Mouse (Mus musculus) ES-E14 (cell line): ENCODE data around the gene Erf.

ENCODE experiments used
- CHD2 ChIP-seq: IDR thresholded peaks from 2 replicates; pipeline ENCODE4 v1.6.1; 2014; ENCODE audit warnings: mild to moderate bottlenecking, low read depth, low read length, inconsistent platforms
- HCFC1 ChIP-seq: IDR thresholded peaks from 2 replicates; pipeline ENCODE4 v1.6.1; 2012; ENCODE audit warnings: low read length, inconsistent platforms, borderline replicate concordance; ENCODE audit not compliant: insufficient read depth
- MAFK ChIP-seq: IDR thresholded peaks from 2 replicates; pipeline ENCODE4 v1.6.1; 2014; ENCODE audit warnings: mild to moderate bottlenecking, low read depth, low read length, inconsistent platforms; ENCODE audit not compliant: insufficient read depth
- ZNF384 ChIP-seq: IDR thresholded peaks from 2 replicates; pipeline ENCODE4 v1.6.1; 2012; ENCODE audit warnings: low read depth, low read length, inconsistent platforms

DNA sequence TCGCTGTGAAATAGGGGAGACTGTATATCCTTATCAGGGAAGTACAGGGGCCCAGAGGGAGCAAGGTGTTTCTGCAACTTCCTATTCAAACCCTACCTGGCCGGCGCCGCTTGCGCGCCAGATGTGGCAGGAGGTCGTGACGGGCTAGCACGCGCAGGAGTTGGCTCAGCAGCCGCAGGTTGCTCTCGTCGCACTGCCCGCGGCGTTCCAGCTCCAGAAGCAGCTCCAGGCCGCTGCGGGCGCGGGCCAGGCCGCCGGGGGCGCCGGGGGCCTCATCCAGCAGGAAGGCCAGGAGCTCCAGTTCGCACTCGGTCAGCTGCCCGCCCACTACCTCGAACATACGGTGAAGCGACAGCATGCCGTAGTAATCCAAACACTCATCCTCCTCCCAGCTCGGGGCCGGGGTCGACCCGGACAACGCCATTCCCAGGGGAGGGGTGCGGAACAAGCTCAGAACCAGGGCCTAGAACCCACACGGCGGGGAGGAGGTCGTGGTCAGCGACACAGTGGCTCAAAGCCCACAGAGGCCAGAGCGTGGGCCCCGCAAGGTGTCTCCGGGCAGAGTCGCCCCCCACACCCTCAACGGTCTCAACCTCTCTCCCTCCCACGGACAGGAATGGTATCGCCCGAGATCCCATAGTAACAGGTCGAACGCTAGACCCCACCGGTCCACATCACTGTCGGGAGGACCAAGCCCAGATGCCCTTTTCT, 31.7 kb downstream of the Erf start:
- TF ChIP-seq MAFK, result no peak
- no peak for TF ChIP-seq ZNF384
- no peak for TF ChIP-seq CHD2
- TF ChIP-seq HCFC1, result no peak
